Mouse (Mus musculus): ENCODE measurements around the gene Sin3a.

Sin3a gene

DNA sequence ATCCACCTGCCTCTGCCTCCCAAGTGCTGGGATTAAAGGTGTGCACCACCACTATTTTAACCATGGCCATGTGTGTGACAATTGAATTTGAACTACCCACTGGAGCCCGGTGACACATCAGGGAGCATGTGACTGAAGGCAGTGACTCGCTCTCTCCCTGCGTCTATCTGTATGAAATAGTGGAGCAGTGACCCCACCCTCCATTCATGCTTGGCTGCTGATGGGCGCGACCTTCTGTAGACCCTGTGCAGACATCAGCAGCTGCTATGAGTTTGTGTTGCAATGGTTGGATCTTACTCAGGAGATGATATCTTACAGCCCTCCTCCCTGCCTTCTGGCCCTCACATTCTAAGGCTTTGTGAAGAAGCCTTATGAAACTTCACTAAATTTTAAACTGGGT lies 96.6 kb downstream of the Sin3a start:
- DNase-seq (ENCODE audit: low spot score in 2 of 2): no peak

Data from heart, adult 9 months (tissue).